Mouse (Mus musculus): ENCODE measurements at regions not wholly inside any gene's neighbourhood (a gene's known extent, or its start where the extent isn't known, plus 50 kb on each side); places are given as distances from the start of the nearest gene placed in this dataset.
"Not testable (repeated sequence)": the region's sequence is repeated elsewhere in the genome, so short reads cannot be mapped to it uniquely, and the experiment has no call there.

DNA sequence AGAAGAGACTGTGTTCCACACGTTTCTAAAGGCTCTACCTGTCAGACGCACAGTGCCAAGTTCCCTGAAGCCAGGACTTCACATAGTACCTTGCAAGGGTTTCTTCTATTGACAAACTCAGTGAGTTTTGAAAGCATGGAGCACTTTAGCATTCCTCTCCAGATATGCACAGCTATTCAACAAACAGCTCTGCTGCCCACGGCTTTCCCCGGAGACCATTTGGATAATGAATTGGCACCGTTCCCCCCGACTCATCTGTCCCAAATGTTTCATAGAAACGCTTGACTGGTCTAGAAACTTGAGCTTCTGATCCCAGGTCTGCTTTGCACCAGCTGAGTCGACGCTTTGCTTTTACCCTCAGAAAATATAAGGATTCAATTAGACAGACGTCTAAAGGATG, 162.2 kb upstream of the St6galnac5 start:
- intact Hi-C loops (cut with DNase I) = no loop called here
- DNase-seq = no peak

DNA sequence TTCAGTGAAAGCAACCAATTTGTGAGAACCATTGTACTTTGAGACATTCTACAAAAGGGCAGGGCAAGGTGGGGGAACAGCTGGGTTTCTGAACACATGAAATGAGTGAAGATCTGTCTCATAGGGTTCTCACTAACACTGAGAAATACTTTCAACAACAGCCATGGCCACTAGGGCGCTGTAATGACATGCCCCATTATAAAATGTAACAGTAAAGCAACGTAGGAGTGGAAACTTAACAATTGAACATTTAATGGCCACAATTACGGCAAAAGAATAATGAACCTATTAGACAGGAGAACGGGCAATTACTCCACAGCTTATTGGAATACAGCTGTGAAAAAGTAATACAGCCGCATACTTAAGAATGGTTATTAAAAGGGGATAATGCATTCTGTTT, 158.9 kb upstream of the St6galnac5 start:
- intact Hi-C loops (cut with DNase I) = no loop called here
- DNase-seq = no peak

DNA sequence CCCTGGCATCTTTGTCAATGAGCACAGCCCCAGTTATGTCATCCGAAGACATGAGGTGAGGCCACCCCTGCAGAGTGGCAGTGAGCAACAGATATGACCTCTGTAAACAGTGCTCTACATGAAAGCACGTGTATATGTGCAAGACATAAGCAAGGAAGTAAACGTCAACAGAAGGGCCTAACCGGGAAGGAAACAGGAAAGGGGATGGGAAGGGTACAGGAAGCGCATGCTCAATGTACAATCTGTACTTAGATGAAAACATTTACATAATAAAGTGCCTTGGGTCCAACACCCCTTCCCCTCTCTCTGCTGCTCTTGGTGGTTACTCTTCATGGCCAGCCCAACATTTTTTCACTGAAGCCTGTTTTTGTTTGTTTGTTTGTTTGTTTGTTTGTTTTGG, 143.3 kb upstream of the St6galnac5 start:
- no peak for DNase-seq
- intact Hi-C loops (cut with DNase I) = no loop called here

DNA sequence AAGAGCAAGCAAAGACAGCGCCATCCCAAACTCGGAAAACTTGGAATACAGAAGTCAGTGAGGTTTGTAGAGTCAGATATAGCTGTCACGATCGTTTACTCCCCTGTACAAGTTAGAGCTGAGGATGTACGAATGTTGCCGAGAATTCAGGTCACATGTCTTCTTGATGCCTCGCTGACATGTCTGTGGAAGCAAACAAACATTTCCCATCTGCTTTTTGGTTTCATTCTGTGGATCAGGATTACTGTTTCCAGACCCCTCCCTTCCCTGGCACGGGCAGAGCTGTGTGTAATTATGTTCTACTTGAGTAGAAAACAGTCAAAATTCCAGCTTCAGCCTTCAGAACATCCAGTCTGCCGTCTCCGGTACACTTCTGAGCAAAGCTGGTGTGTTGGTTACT, 139.9 kb upstream of the St6galnac5 start:
- intact Hi-C loops (cut with DNase I) = no loop called here
- peak in 1 of 2 experiments; percentile 1 for DNase-seq

DNA sequence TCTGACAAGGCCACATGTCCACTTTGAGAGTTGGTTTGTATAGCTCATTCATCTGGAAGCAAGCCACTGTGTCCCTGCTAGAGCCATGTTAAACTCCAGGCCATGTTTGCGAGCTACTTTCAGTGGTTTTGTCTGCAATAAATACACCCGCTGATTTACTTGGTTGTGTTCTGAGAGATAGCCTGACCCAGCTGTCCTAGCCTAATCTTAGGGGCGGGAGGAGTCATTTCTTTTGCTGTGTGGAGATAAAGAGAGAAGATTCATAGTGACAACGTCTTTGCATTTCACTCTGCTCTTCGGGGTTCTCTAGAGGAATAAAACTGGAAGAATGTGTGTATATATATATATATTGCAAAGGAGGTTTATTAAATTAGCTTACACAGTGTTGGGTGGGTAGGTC, 137.1 kb upstream of the St6galnac5 start:
- intact Hi-C loops (cut with DNase I) = no loop called here
- DNase-seq = no peak

DNA sequence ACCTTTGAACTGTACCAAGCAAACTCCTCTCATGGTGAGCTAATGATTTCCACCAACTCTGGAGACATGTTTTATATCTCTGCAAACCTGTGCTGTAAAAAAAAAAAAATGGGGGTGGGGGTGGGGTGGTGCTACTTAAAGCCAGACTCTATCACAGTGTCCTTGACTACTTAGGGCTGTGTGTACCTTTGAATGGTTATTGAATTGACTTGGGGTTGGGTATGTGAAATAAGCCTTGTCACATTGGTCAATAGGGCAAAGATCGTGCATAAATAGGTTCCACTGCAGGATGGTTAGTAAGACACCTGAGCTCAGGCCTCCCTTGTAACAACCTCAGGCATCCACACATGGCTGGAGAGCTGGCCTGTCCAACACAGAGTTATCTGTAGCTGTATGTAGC, 136.6 kb upstream of the St6galnac5 start:
- intact Hi-C loops (cut with DNase I) = no loop called here

DNA sequence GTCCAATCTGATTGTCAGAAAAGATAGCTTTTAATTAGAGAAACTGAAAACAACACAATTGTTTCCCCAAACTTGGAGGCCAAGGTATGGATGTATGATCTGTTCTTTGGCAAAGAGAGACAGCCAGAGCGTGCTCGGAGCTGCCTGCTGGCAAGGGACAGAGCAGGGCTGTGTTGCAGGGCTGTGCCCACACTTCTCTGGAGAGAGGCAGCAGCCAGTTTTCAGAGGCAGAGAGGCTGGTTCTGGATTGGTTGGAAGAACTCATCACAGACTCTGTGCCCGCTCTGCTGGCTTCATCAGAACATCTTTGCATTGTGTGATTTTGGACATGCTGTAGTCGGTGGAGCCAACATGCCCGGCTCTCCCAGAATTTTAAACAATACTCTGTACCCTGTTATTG, 123.5 kb upstream of the St6galnac5 start:
- intact Hi-C loops (cut with DNase I) = no loop called here

More for the DNA sequence above, 136.6 kb upstream of the St6galnac5 start:
- no peak for DNase-seq

DNA sequence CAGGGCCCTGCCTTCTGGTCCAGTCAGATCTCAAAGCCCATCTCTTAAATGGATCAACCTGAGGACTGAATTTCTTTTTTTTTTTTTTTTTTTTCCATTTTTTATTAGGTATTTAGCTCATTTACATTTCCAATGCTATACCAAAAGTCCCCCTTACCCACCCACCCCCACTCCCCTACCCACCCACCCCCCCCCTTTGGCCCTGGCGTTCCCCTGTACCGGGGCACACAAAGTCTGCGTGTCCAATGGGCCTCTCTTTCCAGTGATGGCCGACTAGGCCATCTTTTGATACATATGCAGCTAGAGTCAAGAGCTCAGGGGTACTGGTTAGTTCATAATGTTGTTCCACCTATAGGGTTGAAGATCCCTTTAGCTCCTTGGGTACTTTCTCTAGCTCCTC, 108.5 kb upstream of the St6galnac5 start:
- intact Hi-C loops (cut with DNase I); DNase-seq: not testable (repeated sequence)

More for the DNA sequence above, 123.5 kb upstream of the St6galnac5 start:
- DNase-seq = no peak

DNA sequence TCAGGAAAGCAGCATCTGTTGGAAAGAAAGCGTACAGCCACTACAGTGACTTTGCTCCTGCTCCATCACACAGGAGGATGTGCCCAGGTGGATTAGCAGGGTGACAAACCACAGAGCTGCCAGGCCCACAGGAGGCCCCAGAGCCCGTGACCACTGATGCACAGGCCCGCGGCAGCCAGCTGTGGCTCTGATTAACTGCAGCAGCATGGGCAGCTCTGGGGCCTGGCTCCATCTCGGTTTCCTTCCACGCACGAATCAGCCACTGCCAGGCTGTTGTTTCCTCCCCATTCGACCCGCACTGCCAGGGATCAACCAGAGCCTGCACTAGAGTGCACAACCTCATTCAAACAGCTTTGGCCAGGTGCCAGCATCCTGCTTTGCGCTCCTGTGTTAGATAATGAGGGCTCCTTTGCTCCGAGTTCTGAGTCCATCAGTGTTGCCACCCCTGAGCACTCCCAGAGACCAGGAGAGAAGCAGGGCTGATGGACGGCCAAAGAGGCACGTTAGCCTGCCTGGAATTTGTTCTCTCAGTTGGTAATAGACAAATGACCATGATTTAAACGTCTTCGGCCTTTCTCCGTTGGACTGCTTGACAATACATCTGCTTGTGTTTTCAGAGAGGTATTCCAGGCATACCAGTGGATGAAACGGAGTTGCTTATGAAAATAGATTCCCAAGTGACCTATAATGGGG, 103.2 kb upstream of the St6galnac5 start:
- intact Hi-C loops (cut with DNase I) = no loop called here
- peak; percentile 28 to 38 for DNase-seq

DNA sequence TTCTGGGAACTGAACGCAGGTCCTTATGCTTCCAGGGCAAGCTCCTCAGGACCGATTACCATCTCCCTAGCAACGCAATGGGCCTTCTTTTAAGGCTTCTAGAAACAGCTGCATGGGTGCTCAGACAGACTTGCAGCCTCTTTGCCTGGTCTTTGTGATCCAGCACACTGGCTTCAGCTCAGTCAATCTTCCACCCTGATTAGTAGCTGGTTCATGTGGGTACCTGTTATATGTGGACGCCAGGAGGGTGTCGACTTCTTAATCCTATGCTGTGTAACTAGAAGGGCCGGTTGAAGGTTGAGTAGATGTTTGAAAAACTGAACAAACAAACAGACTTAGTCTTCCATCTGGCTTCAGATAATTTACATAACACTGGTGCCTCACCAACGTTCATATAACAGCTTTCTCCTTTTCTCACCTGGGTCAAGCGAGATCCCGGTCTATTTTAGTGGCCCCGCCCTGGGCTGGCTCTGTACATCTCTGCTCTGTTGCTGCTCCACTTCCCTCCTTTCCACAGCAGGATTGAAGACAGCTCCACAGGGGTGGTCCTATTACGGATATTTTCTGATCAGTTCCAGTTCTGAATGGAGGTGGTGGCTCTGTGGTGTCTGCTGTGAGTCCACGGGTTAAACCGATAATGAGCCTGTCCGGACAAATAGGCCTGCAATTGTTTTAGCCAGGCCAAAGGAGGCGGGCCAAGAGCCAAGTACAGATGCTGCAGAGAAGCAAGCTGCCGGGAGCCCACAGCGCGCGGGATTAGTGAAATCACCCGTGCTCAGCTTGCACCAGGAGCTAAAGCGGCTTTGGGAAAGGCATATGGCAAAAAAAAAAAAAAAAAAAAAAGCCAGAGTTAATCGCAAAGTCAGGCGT, 102.4 kb upstream of the St6galnac5 start:
- DNase-seq = peak; percentile 31 to 49
- intact Hi-C loops (cut with DNase I) = no loop called here

DNA sequence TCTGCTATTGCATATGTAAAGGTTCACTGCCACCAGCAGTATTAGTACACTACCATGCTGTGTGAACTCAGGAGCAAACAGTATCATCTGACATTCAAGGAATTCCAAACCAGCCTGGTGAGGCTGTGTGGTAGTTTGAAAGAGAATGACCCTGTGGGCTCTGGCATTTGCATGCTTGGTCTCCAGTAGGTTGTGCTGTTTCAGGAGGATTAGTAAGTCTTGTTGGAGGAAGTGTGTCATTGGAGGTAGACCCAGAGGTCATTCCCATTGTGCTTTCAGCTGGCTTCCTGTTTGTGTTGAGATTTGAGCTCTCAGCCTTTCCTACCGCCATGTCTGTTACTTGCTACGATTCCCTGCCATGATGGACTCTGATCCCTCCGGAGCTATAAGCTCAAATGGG, 98.3 kb upstream of the St6galnac5 start:
- no peak for DNase-seq
- intact Hi-C loops (cut with DNase I) = no loop called here

DNA sequence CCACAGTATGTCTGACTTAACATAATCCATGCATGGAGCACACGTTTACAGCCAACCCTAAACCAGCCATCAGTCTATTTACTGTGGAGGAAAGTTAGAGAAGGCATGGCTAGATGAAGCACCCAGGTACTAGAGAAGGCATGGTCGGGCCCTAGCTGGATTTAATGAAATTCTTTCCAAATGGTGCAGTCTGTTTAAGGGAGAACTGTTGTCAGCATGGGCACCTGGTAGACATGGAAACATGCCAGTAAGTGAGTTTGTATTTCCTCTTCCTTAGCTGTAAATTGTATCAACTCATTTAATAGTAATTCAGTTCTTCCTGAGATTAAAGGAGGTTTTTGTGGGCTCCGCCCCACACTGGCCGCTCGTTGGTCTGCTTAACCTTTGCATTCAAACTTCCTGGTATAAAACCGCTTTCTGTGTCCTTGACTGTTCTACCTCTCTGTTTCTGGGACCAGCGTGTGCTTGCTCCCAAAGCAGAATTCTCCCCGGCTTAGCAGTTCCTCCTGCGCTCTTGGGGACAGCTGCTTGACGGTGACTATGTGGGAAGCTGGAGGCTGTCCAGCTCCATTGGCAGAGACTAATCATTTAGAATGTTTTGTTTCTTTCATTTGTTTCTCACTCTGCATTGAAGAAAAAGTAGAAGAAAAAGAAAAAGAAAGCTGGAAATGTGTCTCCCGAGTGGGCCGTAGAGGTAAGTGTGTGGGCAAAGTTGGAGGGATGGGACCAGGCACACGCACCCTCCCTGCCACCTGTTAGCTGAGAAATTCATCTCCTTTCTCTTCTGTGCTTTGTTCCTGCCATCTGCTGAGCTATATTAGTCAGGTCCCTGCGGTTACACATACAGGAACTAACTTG, 96.0 kb upstream of the St6galnac5 start:
- DNase-seq = peak; percentile 34 to 37
- intact Hi-C loops (cut with DNase I) = no loop called here

DNA sequence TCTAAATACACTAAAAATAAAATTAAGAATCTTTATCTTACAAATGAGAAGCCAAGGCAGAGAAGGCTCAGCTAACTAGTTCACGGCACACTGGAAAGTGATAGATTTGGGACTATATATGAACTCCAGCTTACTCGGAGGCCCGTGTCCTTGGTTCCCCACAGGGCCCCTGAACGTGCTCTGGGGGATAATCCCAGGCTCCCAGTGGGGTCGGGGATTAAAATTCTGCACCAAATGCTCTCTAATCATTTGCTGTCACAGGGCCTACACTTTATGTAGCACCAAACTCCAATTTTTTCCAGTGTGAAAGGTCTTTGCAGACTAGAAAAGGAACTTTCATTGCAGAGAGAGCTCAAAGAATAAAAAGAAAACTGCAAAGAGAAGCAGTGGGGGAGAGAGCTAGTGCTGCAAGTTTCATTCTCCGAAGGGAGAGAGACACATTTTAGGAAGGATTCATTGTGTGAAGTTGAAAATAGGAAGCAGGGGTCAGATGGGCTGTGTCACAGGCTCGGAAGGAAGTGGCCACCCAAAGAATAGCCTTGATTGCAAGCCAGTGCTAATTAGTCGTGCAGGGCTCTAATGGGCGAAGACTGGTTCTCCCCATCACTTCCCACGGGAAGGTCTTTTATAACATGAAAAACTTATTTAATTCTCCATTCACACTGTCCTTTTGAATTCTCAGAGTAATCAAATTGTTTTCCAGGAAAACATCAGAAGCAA, 90.3 kb upstream of the St6galnac5 start:
- DNase-seq = no peak
- intact Hi-C loops (cut with DNase I) = no loop called here

DNA sequence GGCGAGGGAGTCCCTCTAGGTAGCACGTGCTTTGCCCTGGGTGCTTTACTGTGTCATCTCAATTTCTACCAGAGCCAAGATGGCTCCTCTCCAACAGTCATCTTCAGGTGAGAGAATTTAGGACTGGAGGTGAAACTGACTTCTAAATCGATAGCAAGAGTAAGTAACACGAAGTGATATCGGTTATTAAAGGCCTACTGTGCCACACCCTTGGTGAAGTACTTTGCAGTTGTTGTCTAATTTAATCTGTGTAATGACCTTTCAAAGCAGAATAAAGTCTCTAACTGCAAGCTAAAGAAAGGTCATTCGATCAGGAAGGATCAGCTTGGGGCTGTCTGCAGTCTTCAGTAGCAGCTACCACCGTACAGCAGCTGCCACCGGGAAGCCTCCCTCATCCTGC, 89.5 kb upstream of the St6galnac5 start:
- DNase-seq = no peak
- intact Hi-C loops (cut with DNase I) = no loop called here

DNA sequence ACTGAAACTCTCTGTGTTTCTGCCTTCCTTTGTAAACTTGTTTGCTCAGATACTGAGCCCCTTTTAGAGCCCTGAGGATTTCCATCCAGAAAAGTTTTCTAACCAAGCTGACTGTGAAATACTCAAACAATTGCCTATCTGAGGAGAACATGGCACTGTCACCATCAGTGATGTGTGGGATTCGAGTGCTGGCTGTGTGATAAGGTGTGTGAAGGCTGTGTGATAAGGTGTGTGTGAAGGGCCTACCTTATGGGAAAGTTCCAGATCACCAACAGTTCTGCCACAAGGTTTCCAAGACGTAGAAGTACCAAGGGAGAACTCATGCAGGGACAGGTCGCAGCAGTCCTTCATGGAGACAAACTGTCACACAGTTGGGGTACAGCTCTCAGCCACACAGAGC, 89.1 kb upstream of the St6galnac5 start:
- no peak for DNase-seq
- intact Hi-C loops (cut with DNase I) = no loop called here

DNA sequence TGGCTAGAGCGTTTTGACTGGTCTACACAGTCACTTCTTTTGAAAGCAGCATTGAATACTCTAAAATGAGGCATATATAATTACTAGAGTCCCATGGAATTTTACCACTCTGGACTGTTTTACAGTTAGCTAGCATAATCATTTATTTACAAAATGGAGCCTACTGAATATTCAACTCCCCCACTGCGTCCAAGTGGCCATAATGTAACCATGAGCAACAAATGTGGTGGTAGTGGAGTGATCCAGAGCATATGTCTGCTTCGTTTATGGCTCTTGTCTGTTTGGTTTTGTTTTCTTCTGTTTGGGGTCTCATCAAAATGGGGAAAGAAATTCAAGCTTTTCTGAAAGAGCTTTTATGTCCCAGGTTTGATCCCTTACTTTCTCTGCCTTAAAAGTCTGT, 83.8 kb upstream of the St6galnac5 start:
- intact Hi-C loops (cut with DNase I) = no loop called here
- no peak for DNase-seq

DNA sequence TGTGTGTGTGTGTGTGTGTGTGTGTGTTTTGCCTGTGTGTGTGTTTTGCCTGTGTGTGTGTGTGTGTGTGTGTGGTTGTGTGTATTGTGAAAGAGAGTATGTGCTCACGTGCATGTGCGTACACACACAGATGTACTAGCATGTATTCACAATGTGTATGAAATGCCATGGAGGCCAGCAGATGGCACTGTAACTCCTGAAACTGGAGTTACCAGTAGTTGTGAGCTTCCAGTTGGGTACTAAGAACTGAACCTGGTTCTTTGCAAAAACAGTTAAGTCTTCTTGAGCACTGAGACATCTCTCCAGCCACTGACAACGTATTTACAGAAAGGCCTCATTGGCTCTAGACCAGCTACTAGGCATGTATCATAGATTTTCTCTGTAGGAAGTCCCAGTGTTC, 71.1 kb upstream of the St6galnac5 start:
- no peak for DNase-seq
- intact Hi-C loops (cut with DNase I) = no loop called here

DNA sequence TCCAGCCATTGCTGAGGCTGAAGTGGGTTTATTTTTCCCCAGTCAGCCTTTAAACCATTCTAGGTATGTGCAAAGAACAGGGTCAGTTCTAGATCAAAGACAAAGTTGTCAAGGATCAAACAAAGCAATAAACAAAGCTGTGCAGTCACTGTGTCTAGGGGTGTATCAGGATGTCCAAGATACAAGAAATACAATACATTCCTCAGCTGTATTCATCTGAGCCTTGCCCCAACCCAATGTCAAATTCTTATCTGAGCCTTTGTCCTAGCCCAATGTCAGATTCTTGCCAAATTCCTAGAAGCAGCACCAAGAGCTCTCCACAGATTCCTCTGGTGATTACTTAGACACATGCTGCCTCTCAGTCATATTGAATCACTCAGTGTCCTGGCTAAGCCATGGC, 69.5 kb upstream of the St6galnac5 start:
- intact Hi-C loops (cut with DNase I) = no loop called here
- DNase-seq = no peak

DNA sequence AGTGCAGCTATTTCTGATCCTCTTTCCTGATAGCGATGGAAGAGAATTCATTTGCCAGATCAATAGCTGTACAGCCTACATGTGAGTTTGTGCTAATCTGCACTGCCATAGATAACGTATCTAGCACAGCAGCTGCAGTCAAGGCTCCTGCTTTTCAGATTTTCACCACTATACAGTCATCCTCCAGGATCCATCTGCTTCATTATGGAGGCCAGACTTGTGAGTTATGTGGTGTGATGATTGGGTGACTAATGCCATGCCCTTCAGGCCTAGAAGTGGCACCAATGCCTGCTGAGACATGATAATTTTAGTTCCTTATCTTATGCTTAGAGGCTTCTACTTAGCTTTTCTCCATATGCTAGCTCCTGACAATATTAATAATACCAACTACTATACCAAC, 63.3 kb upstream of the St6galnac5 start:
- intact Hi-C loops (cut with DNase I) = no loop called here

DNA sequence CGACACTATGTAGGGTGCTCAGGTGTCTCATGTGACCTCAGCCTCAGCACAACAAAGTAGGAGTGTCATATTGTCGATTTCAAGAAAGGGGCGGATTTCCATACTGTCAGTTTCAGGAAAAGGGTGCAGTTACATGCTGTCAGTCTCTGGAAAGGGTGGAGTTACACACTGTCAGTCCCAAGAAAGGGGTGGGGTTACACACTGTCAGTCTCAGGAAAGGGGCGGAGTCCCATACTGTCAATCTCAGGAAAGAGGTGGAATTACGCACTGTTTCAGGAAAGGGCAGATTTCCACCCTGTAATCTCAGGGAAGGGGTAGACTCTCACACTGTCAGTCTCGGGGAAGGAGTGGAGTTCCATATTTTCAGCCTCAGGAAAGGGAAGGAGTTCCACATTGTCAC, 51.9 kb upstream of the St6galnac5 start:
- no peak for DNase-seq
- intact Hi-C loops (cut with DNase I) = no loop called here

More for the DNA sequence above, 63.3 kb upstream of the St6galnac5 start:
- DNase-seq = no peak
